16 mouse cellular contexts compared by ENCODE assay signal in genomic region chr12:24892536-24892935, GRCm38 (mm10).
DNase-seq lines count a peak whose midpoint lies in the region; ATAC-seq lines count a peak whose summit lies in the region.
"Had no signal": no experiment of that assay in that cellular context is flagged by ENCODE, and none has a peak within 500 bp of the region (broad histone marks: within the 10 kb centered on the region; RNA-seq: fewer than 3 reads in every experiment).

No protein-coding gene starts in this region.

- H3K36me3 ChIP-seq in liver, embryonic 12.5 days = no peaks in the 10 kb centered on the region

- WGBS in liver, embryonic 12.5 days (ENCODE audit: insufficient replicate concordance) = 4% methylated on average over 4 of the region's 4 CpGs

- H3K27ac ChIP-seq in liver, embryonic 12.5 days = peak overlapping the region; percentile 95
- H3K27ac ChIP-seq: forebrain, embryonic 12.5 days; limb, embryonic 10.5 days had no signal

- H3K9ac ChIP-seq in liver, embryonic 12.5 days = peak overlapping the region; percentile 45; the same call in 1 of the 2 replicates
- H3K9ac ChIP-seq: forebrain, embryonic 12.5 days had no signal

- H3K4me2 ChIP-seq in liver, embryonic 12.5 days = peak overlapping the region; percentile 50
- H3K4me2 ChIP-seq: forebrain, embryonic 12.5 days; midbrain, embryonic 11.5 days had no signal

- no peaks in the 10 kb centered on the region for H3K27me3 ChIP-seq in liver, embryonic 12.5 days (replicated peaks)
- H3K27me3 ChIP-seq: forebrain, embryonic 12.5 days; Patski had no signal

- no peaks in the 10 kb centered on the region for H3K9me3 ChIP-seq in liver, embryonic 12.5 days (replicated peaks)
- H3K9me3 ChIP-seq: forebrain, embryonic 12.5 days; limb, embryonic 10.5 days had no signal

- peaks cover 74% of the 10 kb centered on the region for H3K4me1 ChIP-seq in liver, embryonic 12.5 days

- DNase-seq in spleen, adult 12 weeks (ENCODE audit: low spot score) = peak; percentile 42
- DNase-seq in spleen, adult 18-20 months = no peak
- DNase-seq in c-Kit-negative CD71-positive TER-119-positive erythroid progenitor cells, embryonic 14.5 days (ENCODE audit: low read depth, low spot score) = peak; percentile 83
- DNase-seq in yolk sac, embryonic 10.5 days (ENCODE audit: low spot score) = peak; percentile 52
- no peak for DNase-seq in layer of hippocampus, postnatal 14 days (ENCODE audit: low spot score in 2 of 2)
- DNase-seq in adrenal gland, postnatal 14 days = no peak
- DNase-seq: adrenal gland, adult 2 months; cerebellum, postnatal 36 days; kidney, postnatal 14 days; right cerebral cortex, postnatal 25 days had no signal

- peak; percentile 71 for ATAC-seq in liver, embryonic 12.5 days
- ATAC-seq: CD4-positive, CD25-positive, alpha-beta regulatory T cell, adult 4 months; Patski had no signal

- H3K4me3 ChIP-seq in liver, embryonic 12.5 days = no peak overlapping the region
- H3K4me3 ChIP-seq: forebrain, embryonic 12.5 days; limb, embryonic 10.5 days had no signal

Comparison
In these comparisons a context has a peak if more than half of its experiments do, and no peak if none do; other contexts are left out.
1. DNase-seq: peak in spleen, adult 12 weeks (single experiment), c-Kit-negative CD71-positive TER-119-positive erythroid progenitor cells, embryonic 14.5 days (single experiment) and yolk sac, embryonic 10.5 days (single experiment); none in spleen, adult 18-20 months (0 of 2), layer of hippocampus, postnatal 14 days (0 of 2) and adrenal gland, postnatal 14 days (single experiment).